In the genomic region with DNA sequence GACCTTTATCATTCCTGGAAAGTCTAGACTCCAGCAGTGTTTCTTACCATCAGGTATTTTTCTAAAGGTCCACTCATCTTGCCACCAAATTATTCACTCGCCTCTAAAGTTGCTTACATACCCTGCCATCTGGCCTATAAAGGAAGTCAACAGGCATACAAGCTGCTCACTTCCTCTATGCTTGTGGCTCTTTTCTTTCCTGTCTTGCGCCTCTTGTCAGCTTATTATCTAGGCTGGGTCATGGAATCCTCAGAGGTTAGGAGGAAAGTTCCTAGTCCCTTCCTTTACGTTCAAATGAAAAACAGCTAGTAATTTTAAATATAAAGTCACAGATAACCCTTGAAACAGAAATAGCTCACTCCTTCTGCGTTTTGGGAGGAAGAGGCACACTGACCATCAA, we compare ENCODE assay signal across 16 mouse cellular contexts.
"Had no signal": no experiment of that assay in that cellular context is flagged by ENCODE, and none has a peak within 500 bp of the region (broad histone marks: within the 10 kb centered on the region; RNA-seq: fewer than 3 reads in every experiment).

No protein-coding gene starts in this region.

- ATAC-seq: hindbrain, postnatal 0 days; intestine, embryonic 16.5 days; liver, embryonic 12.5 days had no signal

- DNase-seq: gastrocnemius, adult 2 months; gastrocnemius, postnatal 10 days; gastrocnemius, postnatal 25 days; heart, adult 18-20 months; heart, postnatal 10 days; kidney, adult 11 months; kidney, adult 2 months; kidney, adult 9 months; kidney, postnatal 14 days; kidney, postnatal 36 days; layer of hippocampus, adult 9-11 months; layer of hippocampus, postnatal 36 days; left cerebral cortex, postnatal 4 days had no signal
